Mouse (Mus musculus) gastrocnemius, adult 18-20 months (tissue): Measurements from ENCODE around the gene Mark4. TPM values are rescaled to one million over a fixed set of nuclear protein-coding genes. Genes with fewer than 3 reads are reported as not detected.

ENCODE experiments used
- DNase-seq: peaks from one replicate; pipeline ENCODE4 v3.0.0; 2021; ENCODE audit warnings: low spot score
- total RNA-seq, 2 experiments: library from RNA; stranded (reverse); gene quantifications; 2 replicates each; pipeline ENCODE4 v1.2.3; 2021

The Mark4 gene
- total RNA-seq, 2 experiments from 2014 or later: 18.5 to 20.8 TPM

GRCm38 (mm10) chr7:19441448-19442091 lies 17.1 kb downstream of the Mark4 start:
- no peak for DNase-seq

GRCm38 (mm10) chr7:19437048-19437447 lies 21.6 kb downstream of the Mark4 start:
- DNase-seq: no peak

- DNase-seq: no peak
These were observed 22.3 kb downstream of the Mark4 start for GRCm38 (mm10) chr7:19436276-19436675.

- DNase-seq: no peak
These were observed 26.1 kb downstream of the Mark4 start for GRCm38 (mm10) chr7:19432475-19432874.

GRCm38 (mm10) chr7:19430402-19430801 lies 28.2 kb downstream of the Mark4 start:
- DNase-seq: no peak

GRCm38 (mm10) chr7:19429726-19430125 lies 28.9 kb downstream of the Mark4 start:
- DNase-seq: no peak

GRCm38 (mm10) chr7:19427999-19428650 lies 30.5 kb downstream of the Mark4 start:
- no peak for DNase-seq

- no peak for DNase-seq
These were observed 31.7 kb downstream of the Mark4 start for GRCm38 (mm10) chr7:19426888-19427287.

GRCm38 (mm10) chr7:19426349-19426748 lies 32.3 kb downstream of the Mark4 start:
- no peak for DNase-seq

- peak; percentile 65 for DNase-seq
These were observed 34.6 kb downstream of the Mark4 start for GRCm38 (mm10) chr7:19424051-19424450.

- DNase-seq: peak; percentile 57
These were observed 35.5 kb downstream of the Mark4 start for GRCm38 (mm10) chr7:19423083-19423482.

- peak; percentile 81 for DNase-seq
These were observed 37.6 kb downstream of the Mark4 start for GRCm38 (mm10) chr7:19420821-19421636.

GRCm38 (mm10) chr7:19420121-19420520 lies 38.5 kb downstream of the Mark4 start:
- DNase-seq: no peak

- no peak for DNase-seq
These were observed 42.0 kb downstream of the Mark4 start for GRCm38 (mm10) chr7:19416590-19416989.

- peak; percentile 26 for DNase-seq
These were observed 45.1 kb downstream of the Mark4 start for GRCm38 (mm10) chr7:19413525-19413924.

GRCm38 (mm10) chr7:19411783-19412182 lies 46.8 kb downstream of the Mark4 start:
- peak; percentile 78 for DNase-seq

- peak; percentile 94 for DNase-seq
These were observed 47.8 kb downstream of the Mark4 start for GRCm38 (mm10) chr7:19410766-19411344.

- peak; percentile 73 for DNase-seq
These were observed 48.9 kb downstream of the Mark4 start for GRCm38 (mm10) chr7:19409753-19410152.

- DNase-seq: peak; percentile 84
These were observed 53.2 kb downstream of the Mark4 start for GRCm38 (mm10) chr7:19405417-19405816.

GRCm38 (mm10) chr7:19404476-19404875 lies 54.1 kb downstream of the Mark4 start, which contains the start of gene Ckm:
Ckm (plus strand) TSS chr7:19404776.
- DNase-seq: no peak

GRCm38 (mm10) chr7:19403731-19404296 lies 54.8 kb downstream of the Mark4 start, which contains the start of gene Klc3:
Klc3 (minus strand) TSS chr7:19404104.
- peak; percentile 36 for DNase-seq
